Mouse (Mus musculus): ENCODE measurements around the gene Vipas39. TPM values are rescaled to one million over a fixed set of nuclear protein-coding genes. Genes with fewer than 3 reads are reported as not detected.
"Not testable (repeated sequence)": the region's sequence is repeated elsewhere in the genome, so short reads cannot be mapped to it uniquely, and the experiment has no call there.

The Vipas39 gene
- total and polyA plus RNA-seq, 3 experiments, result 30.2 to 44.4 (median 32.1) TPM

DNA sequence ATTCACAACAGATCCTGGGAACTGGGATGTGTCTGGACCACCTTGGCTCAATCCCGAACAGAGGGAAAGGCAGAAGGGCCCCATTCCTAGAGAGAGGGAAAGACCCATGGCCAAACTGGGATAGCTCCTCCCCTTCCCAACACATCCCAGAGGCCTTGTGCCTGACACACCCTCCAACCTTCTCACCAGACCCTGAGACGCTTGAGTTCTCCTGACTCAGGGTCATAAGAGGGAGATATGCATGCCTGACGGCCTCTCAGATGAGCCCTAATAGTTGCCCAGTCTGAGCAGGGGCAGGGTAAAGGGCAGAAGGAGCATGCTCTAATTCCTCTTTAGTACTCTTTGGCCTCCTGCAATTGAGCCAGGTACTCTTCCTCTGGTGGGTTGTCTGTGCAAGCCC is 13.3 kb upstream of the Vipas39 start:
- dilution Hi-C loops (cut with MboI; ENCODE audit: extremely low pct_ligation_motif_present, extremely low pct_unique_long_range_greater_than_20kb, low sequenced_read_pairs), result no loop called here
- Histone ChIP-seq H3K9me3 (replicated peaks; ENCODE audit: low read length) (no peaks in the 10 kb centered on the region), H3K4me1 (ENCODE audit: control insufficient read depth in 1 of 2, insufficient read depth in 2 of 2) (peaks cover 2 to 34% of the 10 kb centered on the region in 2 experiments; a peak in 3 of 4 replicates), H3K27me3 (replicated peaks) (no peaks in the 10 kb centered on the region), H3K36me3 (replicated peaks in 1 of 2; ENCODE audit: control insufficient read depth in 1 of 2, insufficient read depth in 1 of 2, low read length in 1 of 2) (peaks cover 22 to 49% of the 10 kb centered on the region in 2 experiments), H3K79me2 (replicated peaks; ENCODE audit: control insufficient read depth, extremely low read depth, insufficient read depth, poor library complexity, severe bottlenecking) (no peaks in the 10 kb centered on the region), H3K9ac (ENCODE audit: insufficient read depth, low read depth) (no peak overlapping the region), H3K4me3 (replicated peaks in 1 of 3; ENCODE audit: low read depth in 2 of 3, low read length in 2 of 3, poor library complexity in 1 of 3) (no peak overlapping the region), H3K4me2 (ENCODE audit: insufficient read depth, low read depth, poor library complexity, severe bottlenecking) (no peak overlapping the region), H3K27ac (ENCODE audit: insufficient read depth, low read depth) (no peak overlapping the region)
- DNase-seq (ENCODE audit: extremely low read depth), result no peak
- TF ChIP-seq NELFE (IDR thresholded peaks at IDR 0.05; ENCODE audit: low read depth, low read length) (no peak), KAT2A (IDR thresholded peaks at IDR 0.05; ENCODE audit: insufficient replicate concordance, low read length) (no peak), TBP (conservative IDR thresholded peaks at IDR 0.05; ENCODE audit: low read depth, low read length) (no peak), EP300 (IDR thresholded peaks at IDR 0.05; ENCODE audit: low read length) (no peak), JUN (IDR thresholded peaks at IDR 0.05; ENCODE audit: insufficient read depth, low read depth, low read length) (no peak), JUND (conservative IDR thresholded peaks at IDR 0.05; ENCODE audit: low read depth, low read length) (no peak), USF2 (conservative IDR thresholded peaks at IDR 0.05; ENCODE audit: low read depth, low read length) (no peak), RAD21 (IDR thresholded peaks at IDR 0.05; ENCODE audit: low read depth, low read length) (no peak), POLR2AphosphoS2 (IDR thresholded peaks at IDR 0.05; ENCODE audit: low read depth, low read length) (no peak), MEF2A (IDR thresholded peaks at IDR 0.05; ENCODE audit: borderline replicate concordance, low read depth, low read length) (no peak), USF1 (IDR thresholded peaks at IDR 0.05; ENCODE audit: low read depth, low read length) (no peak), MAX (IDR thresholded peaks at IDR 0.05; ENCODE audit: low read length) (no peak), MAFK (IDR thresholded peaks at IDR 0.05; ENCODE audit: insufficient replicate concordance, low read length) (no peak)
- in situ Hi-C loops (cut with MboI; ENCODE audit: low pct_ligation_motif_present, low pct_unique_long_range_greater_than_20kb, low sequenced_read_pairs), result loop anchor here (10.0 kb wide), 1 partner anchor 45 kb away; no protein-coding TSS in a partner anchor

DNA sequence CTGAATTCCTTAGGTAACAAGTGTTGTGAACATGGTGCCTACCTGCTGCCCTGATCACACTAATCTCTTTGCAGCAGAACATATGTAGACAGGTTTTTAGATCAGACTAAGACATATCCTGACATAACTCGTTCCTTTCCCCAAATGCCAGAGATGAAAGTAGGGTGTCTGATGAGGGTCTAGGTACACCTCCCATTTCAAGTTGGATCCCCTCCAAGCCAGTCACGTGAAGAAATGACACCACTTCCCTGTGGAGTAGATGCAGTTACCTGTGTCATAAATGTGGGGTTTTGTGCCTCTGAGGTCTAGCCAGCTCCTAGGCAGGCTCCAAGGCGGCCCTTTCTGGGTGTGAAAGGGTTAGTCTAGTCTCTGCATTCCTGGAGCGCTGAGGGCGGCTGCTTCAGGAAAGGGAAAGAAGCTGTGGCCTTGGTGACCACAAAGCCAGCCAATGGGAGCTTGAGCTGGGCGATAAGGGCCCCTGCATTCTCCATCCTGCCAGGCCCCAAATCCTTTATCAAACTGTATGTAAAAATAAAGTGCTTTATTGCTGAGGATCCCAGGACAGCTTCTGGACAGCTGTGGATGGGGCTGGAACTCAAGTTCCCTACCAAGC is 12.2 kb upstream of the Vipas39 start:
- in situ Hi-C loops (cut with MboI; ENCODE audit: low pct_ligation_motif_present, low pct_unique_long_range_greater_than_20kb, low sequenced_read_pairs) (loop anchor here (10.0 kb wide), 1 partner anchor 47 kb away; no protein-coding TSS in a partner anchor), dilution Hi-C loops (cut with MboI; ENCODE audit: extremely low pct_ligation_motif_present, extremely low pct_unique_long_range_greater_than_20kb, low sequenced_read_pairs) (no loop called here)
- no peaks in the 10 kb centered on the region for H3K79me2 ChIP-seq (replicated peaks; ENCODE audit: control insufficient read depth, extremely low read depth, insufficient read depth, poor library complexity, severe bottlenecking)
- no peaks in the 10 kb centered on the region for H3K9me3 ChIP-seq (replicated peaks; ENCODE audit: low read length)
- no peaks in the 10 kb centered on the region for H3K27me3 ChIP-seq (replicated peaks)
- H3K9ac ChIP-seq (ENCODE audit: insufficient read depth, low read depth), result no peak overlapping the region
- H3K4me3 ChIP-seq (replicated peaks in 1 of 3; ENCODE audit: low read depth in 2 of 3, low read length in 2 of 3, poor library complexity in 1 of 3), result no peak overlapping the region
- no peak overlapping the region for H3K27ac ChIP-seq (ENCODE audit: insufficient read depth, low read depth)
- H3K4me1 ChIP-seq (ENCODE audit: control insufficient read depth in 1 of 2, insufficient read depth in 2 of 2), result peaks cover 0 to 36% of the 10 kb centered on the region in 2 experiments; a peak in 2 of 4 replicates
- DNase-seq (ENCODE audit: extremely low read depth), result no peak
- H3K36me3 ChIP-seq (replicated peaks in 1 of 2; ENCODE audit: control insufficient read depth in 1 of 2, insufficient read depth in 1 of 2, low read length in 1 of 2), result peaks cover 32 to 59% of the 10 kb centered on the region in 2 experiments
- TF ChIP-seq JUN (IDR thresholded peaks at IDR 0.05; ENCODE audit: insufficient read depth, low read depth, low read length), result no peak
- TF ChIP-seq RAD21 (IDR thresholded peaks at IDR 0.05; ENCODE audit: low read depth, low read length), result no peak
- no peak for TF ChIP-seq JUND (conservative IDR thresholded peaks at IDR 0.05; ENCODE audit: low read depth, low read length)
- no peak for TF ChIP-seq NELFE (IDR thresholded peaks at IDR 0.05; ENCODE audit: low read depth, low read length)
- no peak for TF ChIP-seq CTCF (conservative IDR thresholded peaks at IDR 0.05 in 1 of 2, IDR thresholded peaks at IDR 0.05 in 1 of 2; ENCODE audit: low read depth in 2 of 2, low read length in 2 of 2)
- TF ChIP-seq EP300 (IDR thresholded peaks at IDR 0.05; ENCODE audit: low read length), result no peak
- no peak for TF ChIP-seq CHD2 (IDR thresholded peaks at IDR 0.05; ENCODE audit: low read length)
- TF ChIP-seq IRF4 (IDR thresholded peaks at IDR 0.05; ENCODE audit: low read depth, low read length), result no peak
- TF ChIP-seq ZNF384 (IDR thresholded peaks at IDR 0.05; ENCODE audit: low read depth, low read length), result no peak; the same call in 1 of the 2 replicates
- no peak for TF ChIP-seq CHD1 (IDR thresholded peaks at IDR 0.05; ENCODE audit: low read depth, low read length)
- TF ChIP-seq USF1 (IDR thresholded peaks at IDR 0.05; ENCODE audit: low read depth, low read length), result no peak
- no peak overlapping the region for H3K4me2 ChIP-seq (ENCODE audit: insufficient read depth, low read depth, poor library complexity, severe bottlenecking)

DNA sequence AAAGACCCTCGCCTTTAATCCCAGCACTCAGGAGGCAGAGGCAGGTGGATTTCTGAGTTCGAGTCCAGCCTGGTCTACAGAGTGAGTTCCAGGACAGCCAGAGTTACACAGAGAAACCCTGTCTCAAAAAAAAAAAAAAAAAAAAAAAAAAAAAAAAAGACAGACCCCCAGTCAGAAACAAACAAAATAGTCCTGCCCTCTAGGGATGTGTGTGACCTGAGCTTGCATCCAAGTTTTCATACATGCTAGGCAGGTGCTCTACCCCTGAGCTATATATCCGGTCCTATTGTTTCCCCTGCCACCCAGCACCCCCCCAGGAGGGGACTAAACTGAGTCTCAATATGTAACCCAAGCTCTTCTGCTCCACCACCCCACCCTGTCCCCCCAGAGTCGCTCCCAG is 11.2 kb upstream of the Vipas39 start:
- in situ Hi-C loops (cut with MboI; ENCODE audit: low pct_ligation_motif_present, low pct_unique_long_range_greater_than_20kb, low sequenced_read_pairs), result loop anchor here (10.0 kb wide), 1 partner anchor 48 kb away; no protein-coding TSS in a partner anchor
- H3K79me2 ChIP-seq (replicated peaks; ENCODE audit: control insufficient read depth, extremely low read depth, insufficient read depth, poor library complexity, severe bottlenecking); H3K27ac ChIP-seq (ENCODE audit: insufficient read depth, low read depth); H3K27me3 ChIP-seq (replicated peaks); H3K4me3 ChIP-seq (replicated peaks in 1 of 3; ENCODE audit: low read depth in 2 of 3, low read length in 2 of 3, poor library complexity in 1 of 3); H3K9ac ChIP-seq (ENCODE audit: insufficient read depth, low read depth); dilution Hi-C loops (cut with MboI; ENCODE audit: extremely low pct_ligation_motif_present, extremely low pct_unique_long_range_greater_than_20kb, low sequenced_read_pairs); H3K9me3 ChIP-seq (replicated peaks; ENCODE audit: low read length); H3K4me2 ChIP-seq (ENCODE audit: insufficient read depth, low read depth, poor library complexity, severe bottlenecking); DNase-seq (ENCODE audit: extremely low read depth): not testable (repeated sequence)
- Histone ChIP-seq H3K4me1 (ENCODE audit: control insufficient read depth in 1 of 2, insufficient read depth in 2 of 2) (peaks cover 0 to 40% of the 10 kb centered on the region in 2 experiments; a peak in 2 of 4 replicates), H3K36me3 (replicated peaks in 1 of 2; ENCODE audit: control insufficient read depth in 1 of 2, insufficient read depth in 1 of 2, low read length in 1 of 2) (peaks cover 41 to 69% of the 10 kb centered on the region in 2 experiments)
